Mouse (Mus musculus): ENCODE measurements around the gene Usp21.

- TF ChIP-seq POLR2AphosphoS2 (IDR thresholded peaks at IDR 0.05; ENCODE audit: insufficient read length, low read depth) (no peak), POLR2A (IDR thresholded peaks at IDR 0.05; ENCODE audit: insufficient read length, low read depth) (no peak), MYOD1 (IDR thresholded peaks at IDR 0.05; ENCODE audit: control insufficient read depth in 1 of 3, insufficient read length in 2 of 3, low read depth in 2 of 3) (peak in 1 of 3 experiments; percentile 35), MAX (IDR thresholded peaks at IDR 0.05; ENCODE audit: low read depth) (no peak), USF1 (IDR thresholded peaks at IDR 0.05; ENCODE audit: low read depth) (no peak), SRF (IDR thresholded peaks at IDR 0.05; ENCODE audit: control insufficient read depth, insufficient read length, low read depth) (no peak), REST (IDR thresholded peaks at IDR 0.05; ENCODE audit: insufficient read depth, insufficient read length) (no peak), E2F4 (IDR thresholded peaks at IDR 0.05; ENCODE audit: insufficient read depth) (no peak), TCF12 (IDR thresholded peaks at IDR 0.05; ENCODE audit: insufficient read depth, poor library complexity, severe bottlenecking) (no peak), MYOG (IDR thresholded peaks at IDR 0.05; ENCODE audit: control insufficient read depth in 1 of 3, insufficient read depth in 1 of 3, insufficient read length in 2 of 3, low read depth in 2 of 3) (peak in 2 of 3 experiments; percentile 10 to 32)
Measured at GRCm38 (mm10) chr1:171256095-171256818, 31.5 kb downstream of the Usp21 start.

Measured in myocyte (in vitro differentiated cells).